ENCODE assay signal across 8 mouse cellular contexts in the genomic region with DNA sequence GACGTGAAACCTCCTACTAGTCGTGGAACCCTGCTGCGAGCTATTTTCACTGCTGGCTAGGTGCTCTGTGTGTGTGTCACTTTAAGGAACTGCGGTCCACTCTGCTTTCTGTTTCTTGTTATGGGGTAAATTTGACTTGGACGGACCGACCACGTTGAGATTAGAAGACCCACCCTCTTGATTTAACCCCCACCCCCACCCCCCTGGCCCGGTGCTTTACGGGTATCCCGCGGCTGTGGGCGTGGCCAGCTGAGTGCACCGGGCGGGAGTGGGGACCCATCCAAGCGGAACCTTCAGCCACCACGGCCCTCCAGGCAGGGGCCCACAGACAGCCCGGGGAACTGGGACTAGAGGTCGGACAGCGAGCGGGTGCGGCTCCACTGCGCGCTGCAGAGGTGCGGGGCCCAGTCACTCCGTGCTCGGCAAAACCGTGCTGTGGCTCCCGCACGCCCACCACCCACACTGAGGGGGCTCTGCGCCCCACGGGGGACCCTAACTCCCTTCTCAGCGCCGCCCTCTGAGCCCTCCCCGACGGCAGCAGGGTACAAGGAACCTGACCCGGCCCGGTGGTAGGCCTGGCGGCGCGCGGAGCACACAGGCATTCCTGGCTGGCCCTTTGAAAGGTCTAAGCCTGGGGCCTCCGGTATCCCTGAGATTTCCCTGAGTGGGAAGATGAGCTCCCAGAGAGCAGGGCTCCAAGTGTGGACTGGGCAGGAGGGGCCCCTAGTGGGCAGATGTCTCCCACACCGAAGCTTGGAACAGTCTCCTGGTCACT. TPM values are rescaled to one million over a fixed set of nuclear protein-coding genes. Genes with fewer than 3 reads are reported as not detected.
DNase-seq lines count a peak whose midpoint lies in the region; ATAC-seq and TF ChIP-seq lines count a peak whose summit lies in the region.

No protein-coding gene starts in this region.

- TF ChIP-seq CTCF in olfactory bulb, adult 2 months (IDR thresholded peaks at IDR 0.05; ENCODE audit: insufficient read depth, low read depth, low read length) = no peak

- H3K36me3 ChIP-seq in embryonic facial prominence, embryonic 15.5 days = no peaks in the 10 kb centered on the region
- H3K36me3 ChIP-seq in heart, embryonic 16.5 days (ENCODE audit: control insufficient read depth, insufficient read depth) = no peaks in the 10 kb centered on the region
- H3K36me3 ChIP-seq in lung, embryonic 16.5 days (ENCODE audit: control insufficient read depth, insufficient read depth, low read length) = no peaks in the 10 kb centered on the region

- H3K9ac ChIP-seq in embryonic facial prominence, embryonic 15.5 days = peak overlapping the region; percentile 40
- H3K9ac ChIP-seq in heart, embryonic 16.5 days (ENCODE audit: low read length) = peak overlapping the region; percentile 91
- peak overlapping the region; percentile 85 for H3K9ac ChIP-seq in lung, embryonic 16.5 days (ENCODE audit: low read length)

- no peaks in the 10 kb centered on the region for H3K9me3 ChIP-seq in embryonic facial prominence, embryonic 15.5 days (replicated peaks)
- H3K9me3 ChIP-seq in heart, embryonic 16.5 days (replicated peaks; ENCODE audit: control insufficient read depth, low read length) = no peaks in the 10 kb centered on the region
- peaks cover 3% of the 10 kb centered on the region; the same call in 1 of the 2 replicates for H3K9me3 ChIP-seq in lung, embryonic 16.5 days (ENCODE audit: control insufficient read depth, low read length)

- H3K4me2 ChIP-seq in embryonic facial prominence, embryonic 15.5 days (replicated peaks) = peak overlapping the region; percentile 80
- H3K4me2 ChIP-seq in heart, embryonic 16.5 days (ENCODE audit: low read depth, low read length) = peak overlapping the region; percentile 91
- H3K4me2 ChIP-seq in lung, embryonic 16.5 days (ENCODE audit: low read depth, low read length) = peak overlapping the region; percentile 89

- H3K27ac ChIP-seq in embryonic facial prominence, embryonic 15.5 days (replicated peaks) = peak overlapping the region; percentile 63
- H3K27ac ChIP-seq in heart, embryonic 16.5 days (ENCODE audit: low read length) = peak overlapping the region; percentile 79
- H3K27ac ChIP-seq in lung, embryonic 16.5 days (ENCODE audit: low read length) = peak overlapping the region; percentile 22; the same call in 1 of the 2 replicates
- no peak overlapping the region for H3K27ac ChIP-seq in olfactory bulb, adult 2 months (ENCODE audit: insufficient read depth, low read depth, low read length)

- peak; percentile 37; the same call in 1 of the 2 replicates for ATAC-seq in embryonic facial prominence, embryonic 15.5 days (ENCODE audit: insufficient number of reproducible peaks, low FRiP score, low TSS enrichment, low read depth)
- ATAC-seq in heart, embryonic 16.5 days (replicated peaks; ENCODE audit: extremely low read depth, insufficient read depth, low FRiP score) = peak; percentile 74
- peak; percentile 61 for ATAC-seq in lung, embryonic 16.5 days (ENCODE audit: low read depth)

- no peaks in the 10 kb centered on the region for H3K27me3 ChIP-seq in embryonic facial prominence, embryonic 15.5 days
- no peaks in the 10 kb centered on the region for H3K27me3 ChIP-seq in heart, embryonic 16.5 days (ENCODE audit: control insufficient read depth, insufficient read depth, low read length)
- H3K27me3 ChIP-seq in lung, embryonic 16.5 days (ENCODE audit: control insufficient read depth, insufficient read depth, low read depth, low read length) = no peaks in the 10 kb centered on the region

- no peak for TF ChIP-seq POLR2A in olfactory bulb, adult 2 months (IDR thresholded peaks at IDR 0.05; ENCODE audit: insufficient read depth, low read depth, low read length)

- H3K4me3 ChIP-seq in embryonic facial prominence, embryonic 15.5 days (replicated peaks) = peak overlapping the region; percentile 53
- H3K4me3 ChIP-seq in heart, embryonic 16.5 days (ENCODE audit: low read length) = peak overlapping the region; percentile 73
- H3K4me3 ChIP-seq in lung, embryonic 16.5 days (ENCODE audit: low read length) = peak overlapping the region; percentile 59
- peak overlapping the region; percentile 37 for H3K4me3 ChIP-seq in olfactory bulb, adult 2 months (ENCODE audit: insufficient read depth, low read depth, low read length)

- H3K4me1 ChIP-seq in embryonic facial prominence, embryonic 15.5 days = peaks cover 14% of the 10 kb centered on the region
- H3K4me1 ChIP-seq in heart, embryonic 16.5 days (ENCODE audit: control insufficient read depth, insufficient read depth, low read length) = peaks cover 9% of the 10 kb centered on the region
- peaks cover 6% of the 10 kb centered on the region for H3K4me1 ChIP-seq in lung, embryonic 16.5 days (replicated peaks; ENCODE audit: control insufficient read depth, insufficient read depth, low read length)
- H3K4me1 ChIP-seq in olfactory bulb, adult 2 months (ENCODE audit: control insufficient read depth, insufficient read depth, low read length) = peaks cover 7% of the 10 kb centered on the region; the same call in 1 of the 2 replicates

- DNase-seq in CD4-positive helper T cell, adult 2 months (ENCODE audit: low read depth, low spot score) = peak; percentile 27
- peak; percentile 66 to 81 for DNase-seq in adrenal gland, postnatal 36 days
- DNase-seq in kidney, postnatal 10 days = peak; percentile 82
- peak; percentile 44 for DNase-seq in urinary bladder, adult 2 months (ENCODE audit: low spot score)

- WGBS in embryonic facial prominence, embryonic 15.5 days = 12% methylated on average over 43 of the region's 43 CpGs
- WGBS in heart, embryonic 16.5 days = 14% methylated on average over 43 of the region's 43 CpGs
- WGBS in lung, embryonic 16.5 days = 10% methylated on average over 43 of the region's 43 CpGs
- WGBS in olfactory bulb, adult 2 months = 19% methylated on average over 43 of the region's 43 CpGs

RNA-seq across cellular contexts. Expression of gene Gm9495, which starts 54.0 kb away (rescaled TPM):
- not detected for total RNA-seq in adrenal gland, postnatal 36 days (2021)
- not detected in 2 replicates for polyA plus RNA-seq in embryonic facial prominence, embryonic 15.5 days (2015; fragmentation: Nextera tagmentation; extraction: Ambion mirVana)
- polyA plus RNA-seq in heart, embryonic 16.5 days (2015; fragmentation: Nextera tagmentation; extraction: Ambion mirVana) = not detected in 2 replicates
- not detected in 2 replicates for polyA plus RNA-seq in lung, embryonic 16.5 days (2015; fragmentation: Nextera tagmentation; extraction: Ambion mirVana)
- not detected in 2 replicates for polyA plus RNA-seq in olfactory bulb, adult 2 months (2012; ENCODE audit: insufficient read depth, insufficient read length, low replicate concordance, missing spikeins)
- not detected in 2 replicates for polyA plus RNA-seq in urinary bladder, adult 2 months (2012; rRNA removed)

Comparison
In these comparisons a context has a peak if more than half of its experiments do, and no peak if none do; other contexts are left out.
1. DNase-seq: peak in every context shown above with its lines; median percentile 82 in kidney, postnatal 10 days; 74 in adrenal gland, postnatal 36 days; 44 in urinary bladder, adult 2 months; 27 in CD4-positive helper T cell, adult 2 months.
2. H3K9ac ChIP-seq: peak in every context shown above with its lines; median percentile 91 in heart, embryonic 16.5 days; 85 in lung, embryonic 16.5 days; 40 in embryonic facial prominence, embryonic 15.5 days.